Mouse (Mus musculus) lung, postnatal 0 days (tissue): ENCODE measurements around the gene Crebrf. TPM values are rescaled to one million over a fixed set of nuclear protein-coding genes. Genes with fewer than 3 reads are reported as not detected.

Experiments
- ATAC-seq: fragments of 200-750 bp; cut with Nextera tagmentation; 2 replicates; pipeline ENCODE4 v1.8.0; 2017; ENCODE audit warnings: moderate library complexity
- DNase-seq: peaks from one replicate; pipeline ENCODE4 v3.0.0-alpha.2; 2016; ENCODE audit warnings: low spot score
- H3K27ac ChIP-seq: fragments of 300-500 bp; sonication (generic); 2 replicates; pipeline ENCODE4 v1.5.1; 2014; ENCODE audit warnings: antibody characterized with exemption, mild to moderate bottlenecking, low read length, mixed read lengths
- H3K27me3 ChIP-seq: fragments of 300-500 bp; sonication (generic); replicated peaks from 2 replicates; pipeline ENCODE4 v1.6.1; 2014; ENCODE audit warnings: low read length, mixed read lengths; ENCODE audit not compliant: insufficient read depth
- H3K36me3 ChIP-seq: fragments of 300-500 bp; sonication (generic); 2 replicates; pipeline ENCODE4 v1.6.1; 2014; ENCODE audit warnings: low read length, mixed read lengths; ENCODE audit not compliant: insufficient read depth
- H3K4me1 ChIP-seq: fragments of 300-500 bp; sonication (generic); 2 replicates; pipeline ENCODE4 v1.6.1; 2014; ENCODE audit warnings: antibody characterized with exemption, low read depth, low read length, mixed read lengths; ENCODE audit not compliant: insufficient read depth
- H3K4me2 ChIP-seq: fragments of 300-500 bp; sonication (generic); replicated peaks from 2 replicates; pipeline ENCODE4 v1.6.1; 2014; ENCODE audit warnings: low read depth, mild to moderate bottlenecking, low read length, moderate library complexity, mixed read lengths
- H3K4me3 ChIP-seq: fragments of 300-500 bp; sonication (generic); 2 replicates; pipeline ENCODE4 v1.5.1; 2014; ENCODE audit warnings: low read depth, low read length
- H3K9ac ChIP-seq: fragments of 300-500 bp; sonication (generic); replicated peaks from 2 replicates; pipeline ENCODE4 v1.6.1; 2014; ENCODE audit warnings: low read depth, mild to moderate bottlenecking
- H3K9me3 ChIP-seq: fragments of 300-500 bp; sonication (generic); 2 replicates; pipeline ENCODE4 v1.6.1; 2016; ENCODE audit warnings: low read length, mixed read lengths
- CTCF ChIP-seq: IDR thresholded peaks from 2 replicates; pipeline ENCODE4 v1.5.1; 2016; ENCODE audit warnings: antibody characterized with exemption, mild to moderate bottlenecking
- EP300 ChIP-seq: IDR thresholded peaks from 2 replicates; pipeline ENCODE4 v1.6.1; 2016; ENCODE audit warnings: antibody characterized with exemption, mild to moderate bottlenecking, control low read depth
- WGBS: fragments of 180-500 bp; shearing (Covaris S2); extraction: QIAGEN DNeasy Blood & Tissue Kit; methylation state at CpG from one replicate; pipeline ENCODE4 v1.1.7; 2014; 5-methylcytosine and 5-hydroxymethylcytosine counted together
- polyA plus RNA-seq: library from polyadenylated mRNA; unstranded; fragments of >200 nt; fragmentation: Nextera tagmentation; extraction: Ambion mirVana; gene quantifications from 2 replicates; pipeline ENCODE4 v1.2.1, GENCODE M21; 2015

Gene Crebrf
- polyA plus RNA-seq, 1 experiment from 2014 or later = 38.7 TPM

GRCm38 (mm10) chr17:26708499-26708898 lies 7.0 kb upstream of the Crebrf start:
- Histone ChIP-seq H3K27ac (no peak overlapping the region), H3K9me3 (no peaks in the 10 kb centered on the region), H3K4me2 (no peak overlapping the region), H3K4me1 (no peaks in the 10 kb centered on the region), H3K4me3 (no peak overlapping the region), H3K9ac (no peak overlapping the region), H3K27me3 (no peaks in the 10 kb centered on the region), H3K36me3 (no peaks in the 10 kb centered on the region)
- ATAC-seq (no peak), DNase-seq (no peak)
- TF ChIP-seq CTCF (no peak), EP300 (no peak)

DNA sequence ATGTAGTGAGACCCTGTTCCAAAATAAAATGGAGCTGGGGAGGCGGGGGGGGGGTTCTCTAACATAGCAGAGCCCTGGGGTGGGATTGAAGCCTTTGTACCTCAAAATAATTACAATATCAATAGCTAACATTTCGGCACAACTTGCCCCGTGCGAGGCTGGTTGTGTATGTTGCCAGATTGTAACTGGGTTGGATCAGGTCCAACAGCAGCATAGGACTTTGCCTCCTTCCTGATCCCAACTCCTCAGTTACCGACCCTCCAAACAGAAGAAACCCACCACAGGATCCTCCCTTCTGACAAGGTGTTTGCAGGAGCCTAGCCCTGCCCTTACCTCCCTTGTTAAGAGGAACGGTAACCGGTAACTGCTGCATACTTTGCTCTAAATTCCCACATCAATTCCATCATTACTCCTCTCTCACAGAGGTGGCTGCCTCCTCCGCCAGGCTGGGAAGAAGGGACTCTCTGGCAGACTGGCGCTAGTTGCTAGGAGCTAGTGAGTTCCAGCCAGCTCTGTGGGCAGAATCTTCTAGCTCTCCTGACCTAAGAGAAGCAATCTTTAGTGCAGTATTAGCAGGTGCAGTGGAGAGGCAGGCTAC lies 6.4 kb upstream of the Crebrf start:
- Histone ChIP-seq H3K4me3 (no peak overlapping the region), H3K27ac (no peak overlapping the region), H3K9me3 (no peaks in the 10 kb centered on the region), H3K27me3 (no peaks in the 10 kb centered on the region), H3K36me3 (no peaks in the 10 kb centered on the region), H3K4me1 (no peaks in the 10 kb centered on the region), H3K4me2 (no peak overlapping the region), H3K9ac (no peak overlapping the region)
- TF ChIP-seq CTCF (no peak), EP300 (no peak)
- ATAC-seq (no peak), DNase-seq (no peak)
- 56% methylated on average over 9 of the region's 9 CpGs for whole genome bisulfite sequencing

GRCm38 (mm10) chr17:26710049-26710448 lies 5.4 kb upstream of the Crebrf start:
- no peak overlapping the region for H3K9ac ChIP-seq
- H3K27me3 ChIP-seq = no peaks in the 10 kb centered on the region
- no peak for ATAC-seq
- no peak for TF ChIP-seq CTCF
- TF ChIP-seq EP300 = no peak
- WGBS = 31% methylated on average over 6 of the region's 6 CpGs
- H3K9me3 ChIP-seq = no peaks in the 10 kb centered on the region
- no peak overlapping the region for H3K4me2 ChIP-seq
- H3K27ac ChIP-seq = no peak overlapping the region
- no peak for DNase-seq
- H3K4me3 ChIP-seq = no peak overlapping the region
- H3K4me1 ChIP-seq = no peaks in the 10 kb centered on the region
- no peaks in the 10 kb centered on the region for H3K36me3 ChIP-seq

GRCm38 (mm10) chr17:26715916-26716717 lies 667 bp downstream of the Crebrf start:
- Histone ChIP-seq H3K36me3 (no peaks in the 10 kb centered on the region), H3K27ac (peak overlapping the region; percentile 96), H3K4me1 (peaks cover 2% of the 10 kb centered on the region; the same call in 1 of the 2 replicates), H3K9me3 (no peaks in the 10 kb centered on the region), H3K27me3 (no peaks in the 10 kb centered on the region), H3K4me2 (peak overlapping the region; percentile 63), H3K9ac (peak overlapping the region; percentile 93), H3K4me3 (peak overlapping the region; percentile 100)
- WGBS = 1% methylated on average over 39 of the region's 75 CpGs
- TF ChIP-seq EP300 (peak; percentile 52; the same call in 1 of the 2 replicates), CTCF (no peak)
- peak; percentile 97 for ATAC-seq
- peak; percentile 99 for DNase-seq

GRCm38 (mm10) chr17:26717868-26718267 lies 2.4 kb downstream of the Crebrf start:
- WGBS = 63% methylated on average over 2 of the region's 2 CpGs
- Histone ChIP-seq H3K36me3 (no peaks in the 10 kb centered on the region), H3K27me3 (no peaks in the 10 kb centered on the region), H3K9me3 (no peaks in the 10 kb centered on the region), H3K27ac (no peak overlapping the region), H3K4me3 (no peak overlapping the region), H3K4me1 (peaks cover 2% of the 10 kb centered on the region; the same call in 1 of the 2 replicates), H3K4me2 (no peak overlapping the region), H3K9ac (no peak overlapping the region)
- ATAC-seq (no peak), DNase-seq (no peak)
- TF ChIP-seq EP300 (no peak), CTCF (peak; percentile 30; the same call in 1 of the 2 replicates)

DNA sequence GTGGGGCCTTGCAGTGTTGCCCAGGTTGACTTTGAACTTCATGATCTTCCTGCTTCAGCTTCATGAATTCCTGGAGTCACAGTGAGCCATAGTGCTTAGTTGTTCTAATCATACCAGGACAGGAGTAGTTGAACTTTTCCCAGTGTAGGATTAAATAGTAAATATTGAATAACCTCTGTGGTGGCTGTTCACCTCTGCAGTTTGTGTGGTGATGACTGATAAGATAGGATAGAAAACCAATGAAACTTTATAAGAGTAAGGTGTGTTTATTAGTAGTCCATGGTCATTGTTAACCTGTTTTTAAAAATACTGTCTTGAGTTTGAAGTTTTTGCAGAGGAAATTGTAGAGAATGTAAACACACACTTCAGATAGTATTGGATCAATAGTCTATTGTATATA lies 4.0 kb downstream of the Crebrf start:
- no peak for DNase-seq
- no peak overlapping the region for H3K4me3 ChIP-seq
- H3K36me3 ChIP-seq = no peaks in the 10 kb centered on the region
- no peak for ATAC-seq
- H3K9ac ChIP-seq = no peak overlapping the region
- peaks cover 7% of the 10 kb centered on the region; the same call in 1 of the 2 replicates for H3K4me1 ChIP-seq
- TF ChIP-seq EP300 (no peak), CTCF (no peak)
- H3K27ac ChIP-seq = no peak overlapping the region
- H3K9me3 ChIP-seq = no peaks in the 10 kb centered on the region
- no peaks in the 10 kb centered on the region for H3K27me3 ChIP-seq
- H3K4me2 ChIP-seq = no peak overlapping the region
